Mouse (Mus musculus) megakaryocyte, embryonic 14.5 days (primary cell): ENCODE measurements around the gene Rassf5.

Experiments used
- FLI1 ChIP-seq: IDR thresholded peaks from 2 replicates; pipeline ENCODE4 v1.6.1; 2012; ENCODE audit warnings: low read length, inconsistent platforms, mixed read lengths
- GATA1 ChIP-seq: IDR thresholded peaks from 3 replicates; pipeline ENCODE4 v1.6.1; 2012; ENCODE audit warnings: mixed read lengths, low read length, inconsistent platforms, borderline replicate concordance

GRCm38 (mm10) chr1:131263905-131264304 lies 18.8 kb upstream of the Rassf5 start:
- TF ChIP-seq FLI1 (no peak), GATA1 (no peak)
